Mouse (Mus musculus) olfactory bulb, adult 2 months (tissue): ENCODE measurements around the gene Gria2.

Experiments used
- CTCF ChIP-seq: fragments of 200-500 bp; IDR thresholded peaks from 2 replicates; pipeline ENCODE4 v1.5.1; 2012; ENCODE audit warnings: low read depth, mild to moderate bottlenecking, low read length, moderate library complexity; ENCODE audit not compliant: insufficient read depth
- POLR2A ChIP-seq: fragments of 200-500 bp; IDR thresholded peaks from 2 replicates; pipeline ENCODE4 v1.6.1; 2012; ENCODE audit warnings: mild to moderate bottlenecking, low read depth, low read length, moderate library complexity; ENCODE audit not compliant: insufficient read depth

DNA sequence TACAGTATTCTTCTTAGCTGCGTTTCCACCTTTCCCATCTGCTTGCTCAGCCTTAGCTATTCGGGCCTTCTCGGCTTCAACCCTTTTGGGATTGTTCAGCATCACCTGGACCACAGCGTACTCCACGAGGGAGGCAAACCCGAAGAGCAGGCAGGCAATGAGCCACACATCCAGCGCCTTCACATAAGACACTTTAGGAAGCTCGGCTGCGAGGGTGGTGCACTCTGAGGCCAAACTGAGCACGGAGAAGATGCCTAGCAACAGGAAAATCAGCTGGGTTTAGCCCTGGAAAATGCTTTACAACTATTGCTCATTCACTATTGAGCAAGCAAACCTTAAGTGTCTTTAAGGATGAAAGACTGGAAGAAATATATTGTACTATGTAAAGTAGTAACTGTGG, 48.3 kb upstream of the Gria2 start:
- TF ChIP-seq CTCF (no peak), POLR2A (no peak)
